Mouse (Mus musculus) right cerebral cortex, postnatal 36 days (tissue): ENCODE measurements at regions not wholly inside any gene's neighbourhood (a gene's known extent, or its start where the extent isn't known, plus 50 kb on each side); places are given as distances from the start of the nearest gene placed in this dataset.

Experiments
- DNase-seq, 2 experiments: peaks; one replicate each; pipeline ENCODE4 v3.0.0; 2022; ENCODE audit warnings: low spot score in 2 of 2, mixed read lengths in 1 of 2

DNA sequence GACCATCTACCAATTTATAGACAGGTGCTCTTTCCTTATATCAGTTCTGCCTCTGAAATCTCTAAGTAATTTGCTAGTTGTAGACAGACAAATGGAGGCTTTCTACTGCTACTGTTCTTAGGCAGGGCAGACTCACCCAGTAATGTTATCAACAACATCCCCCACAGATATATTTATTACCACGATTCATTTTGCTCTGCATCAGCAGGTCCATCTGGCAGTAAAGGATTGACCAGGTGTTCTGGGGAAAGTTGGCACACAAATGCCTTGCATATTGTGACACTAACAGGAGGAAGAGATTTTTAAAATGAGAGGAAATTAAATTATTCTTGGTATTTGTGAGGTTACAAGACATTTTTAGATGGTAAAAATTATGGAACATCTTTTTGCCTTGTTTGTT is 627.3 kb upstream of the Tmprss15 start:
- peak in 1 of 2 experiments; percentile 7 for DNase-seq

DNA sequence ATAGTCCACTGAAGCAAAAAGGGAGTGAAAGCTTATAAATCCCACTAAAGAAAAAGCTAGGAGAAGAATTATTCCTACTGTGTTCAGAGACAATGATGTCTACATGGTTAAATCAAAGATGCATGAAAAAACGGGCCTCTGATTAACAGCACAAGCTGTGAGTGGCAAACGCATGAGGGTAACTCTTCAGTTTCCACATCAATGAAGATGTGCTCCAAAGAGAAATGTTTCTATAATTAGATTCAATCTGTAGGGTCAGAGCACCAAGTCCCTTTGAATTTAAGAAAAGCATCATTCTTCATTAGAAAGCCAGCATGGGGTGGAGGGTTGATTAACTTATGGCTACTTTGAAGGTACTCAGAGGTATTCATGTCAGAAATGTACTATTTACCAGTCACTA is 601.5 kb upstream of the Tmprss15 start:
- DNase-seq: no peak

DNA sequence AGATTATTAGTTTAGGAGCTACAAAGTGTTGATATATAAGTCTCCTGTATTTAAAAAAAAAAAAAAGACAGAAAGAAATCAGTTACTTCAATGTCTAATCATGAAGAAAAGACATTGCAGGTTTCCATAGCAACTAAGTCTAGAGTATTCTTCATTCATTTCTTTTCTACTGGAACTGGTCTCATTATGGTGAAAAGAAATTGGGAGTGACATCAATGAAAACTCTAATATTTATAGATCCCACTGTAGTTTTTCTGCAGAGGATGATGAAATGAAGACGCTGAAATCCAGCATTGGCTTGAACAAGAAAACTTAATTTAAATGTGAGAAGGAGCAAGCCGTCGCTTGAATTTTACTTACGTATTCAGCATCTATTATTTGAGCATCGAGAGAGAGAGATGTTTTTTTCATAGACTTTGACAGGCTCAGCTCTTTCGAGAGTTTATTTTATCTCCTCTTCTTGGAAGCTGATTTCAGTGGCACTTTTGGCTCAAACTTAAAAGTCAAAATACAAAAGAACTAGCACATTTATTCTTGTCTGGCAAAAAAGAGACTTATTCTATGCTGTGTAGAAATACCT is 560.4 kb upstream of the Tmprss15 start:
- DNase-seq: no peak

DNA sequence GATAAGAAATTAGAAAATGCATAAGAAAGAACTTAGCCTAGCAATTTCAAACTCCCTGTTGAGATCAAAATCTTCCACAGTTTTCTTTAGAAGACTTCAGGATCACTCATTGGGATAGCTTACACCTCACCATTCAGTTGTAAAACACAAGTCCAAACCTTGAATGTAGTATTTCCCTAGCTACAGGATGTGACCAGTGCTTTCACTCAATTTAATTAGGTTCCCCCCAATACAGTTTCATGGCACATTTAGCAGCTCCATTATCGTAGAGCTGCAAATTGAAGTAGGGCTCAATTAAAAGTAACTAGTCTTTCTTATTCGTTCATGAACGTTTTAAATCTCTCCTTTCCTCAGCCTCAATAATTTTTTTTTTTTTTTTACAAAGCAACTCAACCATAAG is 550.0 kb upstream of the Tmprss15 start:
- no peak for DNase-seq

GRCm38 (mm10) chr16:79627139-79627538 is 536.2 kb upstream of the Tmprss15 start:
- DNase-seq: no peak

- DNase-seq: no peak
Measured at GRCm38 (mm10) chr16:79611002-79611401, 520.1 kb upstream of the Tmprss15 start.

GRCm38 (mm10) chr16:79590891-79591290 is 500.0 kb upstream of the Tmprss15 start:
- no peak for DNase-seq

- no peak for DNase-seq
Measured at GRCm38 (mm10) chr16:79585745-79586144, 494.8 kb upstream of the Tmprss15 start.

DNA sequence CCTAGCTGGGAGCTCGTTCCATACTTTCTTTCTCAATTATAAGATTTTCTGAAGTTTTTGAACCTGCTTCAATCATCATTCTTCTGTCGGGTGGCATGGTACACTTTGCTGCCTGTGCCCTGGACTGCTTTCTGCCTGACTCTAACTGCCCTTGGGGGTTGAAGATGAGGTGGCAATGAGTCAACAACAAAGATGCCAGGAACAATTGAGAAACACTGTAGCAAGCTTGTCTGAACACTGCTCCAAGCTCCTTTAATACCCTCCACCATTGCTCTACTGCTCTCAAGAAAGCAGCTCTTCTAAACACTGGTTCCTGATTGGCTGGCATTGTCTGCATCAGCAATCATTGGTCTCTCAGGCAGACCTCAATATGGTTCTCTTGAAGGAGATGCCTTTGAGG is 480.0 kb upstream of the Tmprss15 start:
- no peak for DNase-seq

DNA sequence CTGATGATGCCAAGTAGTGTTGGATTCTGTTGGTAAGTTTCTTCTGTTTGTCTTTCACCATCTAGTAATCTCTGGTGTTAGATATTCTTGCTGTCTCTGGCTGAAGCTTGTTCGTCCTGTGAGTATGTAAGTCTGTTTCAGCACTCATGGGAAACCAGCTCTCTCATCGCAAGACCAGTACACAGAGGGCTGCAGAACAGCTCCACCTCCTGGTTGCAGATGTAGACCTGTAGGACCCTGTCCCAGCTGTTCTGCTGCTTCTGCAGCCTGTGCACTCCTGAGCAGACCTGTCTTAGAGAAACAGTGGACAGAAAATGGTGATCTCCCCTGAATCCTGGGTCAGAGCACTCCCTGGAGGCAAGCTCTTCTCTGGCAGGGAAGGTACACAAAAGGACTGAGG is 443.5 kb upstream of the Tmprss15 start:
- DNase-seq: no peak

DNA sequence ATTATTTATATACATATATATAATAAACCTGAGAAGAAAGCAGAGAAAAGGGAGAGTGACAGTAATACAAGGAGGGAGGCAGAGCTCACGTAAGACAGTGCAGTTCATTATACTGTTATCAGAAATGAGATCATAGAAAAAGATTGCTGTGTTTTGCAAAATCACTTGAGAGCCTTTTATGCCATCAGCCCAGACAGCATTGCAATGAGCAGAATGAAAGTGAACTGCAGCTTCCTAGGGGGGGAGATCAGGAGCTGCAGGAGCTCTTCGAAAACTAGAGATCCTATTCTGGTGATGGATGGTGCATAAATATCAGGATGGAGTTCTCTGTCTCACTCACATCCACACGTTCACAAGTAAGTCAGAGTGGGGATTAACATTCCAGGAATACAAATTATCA is 401.6 kb upstream of the Tmprss15 start:
- DNase-seq: no peak

GRCm38 (mm10) chr16:79450871-79451270 is 360.0 kb upstream of the Tmprss15 start:
- DNase-seq: no peak

GRCm38 (mm10) chr16:79449732-79450131 is 358.8 kb upstream of the Tmprss15 start:
- no peak for DNase-seq

DNA sequence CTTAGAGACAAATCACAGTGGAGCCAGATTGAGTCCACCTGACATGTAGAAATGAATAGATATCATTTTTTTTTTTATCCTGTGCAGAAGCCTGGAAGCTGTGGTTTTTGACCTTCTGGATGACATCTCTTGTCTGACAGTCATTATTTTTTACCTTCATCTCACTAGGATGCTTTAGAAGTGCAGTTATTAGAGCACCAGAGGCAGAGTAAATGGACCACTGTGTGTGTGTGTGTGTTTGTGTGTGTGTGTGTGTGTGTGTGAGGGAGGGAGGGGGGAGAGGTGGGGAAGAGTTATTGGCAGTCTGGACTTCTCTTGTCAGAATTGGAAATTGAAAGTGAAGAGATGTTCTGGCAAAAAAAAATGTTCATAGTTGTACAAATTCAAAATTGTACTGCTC is 316.5 kb upstream of the Tmprss15 start:
- no peak for DNase-seq

DNA sequence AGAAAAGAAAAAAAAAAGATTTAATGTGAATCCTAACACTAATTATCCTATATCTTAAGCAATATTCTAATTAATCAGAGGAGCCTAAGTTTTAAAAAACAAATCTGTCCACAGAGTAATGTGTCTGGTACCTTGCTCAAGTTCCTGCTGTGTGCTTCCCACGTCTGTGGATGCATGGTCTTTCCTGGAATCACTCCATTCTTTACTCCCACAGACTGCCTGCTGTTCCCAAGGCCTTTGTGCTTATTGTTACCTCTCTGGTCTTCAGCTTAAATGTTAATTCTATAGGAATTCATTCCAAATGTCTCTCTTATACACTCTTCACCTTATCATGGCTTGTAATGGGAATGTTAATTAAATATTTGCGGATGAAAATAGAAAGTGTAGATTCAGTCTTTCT is 315.3 kb upstream of the Tmprss15 start:
- DNase-seq: peak in 1 of 2 experiments; percentile 18

DNA sequence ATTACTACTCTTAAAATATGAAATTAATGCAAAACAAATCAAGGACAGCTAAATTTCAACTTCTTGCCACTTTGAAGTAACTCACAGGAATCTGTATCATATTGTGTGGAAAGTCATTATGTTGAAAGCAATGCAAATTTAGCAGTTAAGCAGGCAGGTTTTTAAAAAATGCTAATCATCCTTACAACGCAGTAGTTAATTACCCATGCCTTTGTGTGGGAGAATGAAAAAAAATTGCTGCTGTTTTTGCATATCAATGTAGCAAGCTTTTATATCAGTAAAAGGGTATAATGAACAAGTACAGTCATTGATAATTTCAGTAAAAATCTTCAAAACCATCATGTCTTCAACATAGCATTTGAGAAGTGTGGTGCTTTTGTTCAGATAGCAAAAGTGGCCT is 313.2 kb upstream of the Tmprss15 start:
- DNase-seq: no peak

DNA sequence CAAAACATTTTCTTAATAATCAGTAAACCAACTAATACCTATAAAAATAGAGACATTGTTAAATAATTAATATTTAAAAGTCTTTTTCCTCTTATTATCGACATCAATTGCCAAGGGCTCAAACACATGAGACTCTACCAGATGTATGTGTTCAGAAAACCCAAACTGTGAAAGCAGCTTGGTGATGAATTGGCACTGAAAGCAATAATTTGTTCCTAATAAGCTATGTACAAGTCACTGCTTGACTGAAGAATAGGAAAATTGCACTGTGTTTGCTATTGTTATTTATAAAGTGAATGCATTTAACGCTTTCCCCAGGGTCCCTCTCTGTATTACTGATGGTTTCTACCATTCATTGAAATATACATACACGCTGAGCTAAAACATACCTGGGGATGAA is 309.2 kb upstream of the Tmprss15 start:
- no peak for DNase-seq

- DNase-seq: no peak
Measured at GRCm38 (mm10) chr16:79398476-79398875, 307.6 kb upstream of the Tmprss15 start.

- DNase-seq: no peak
Measured at GRCm38 (mm10) chr16:79394425-79394824, 303.5 kb upstream of the Tmprss15 start.

- no peak for DNase-seq
Measured at GRCm38 (mm10) chr16:79386421-79386820, 295.5 kb upstream of the Tmprss15 start.

DNA sequence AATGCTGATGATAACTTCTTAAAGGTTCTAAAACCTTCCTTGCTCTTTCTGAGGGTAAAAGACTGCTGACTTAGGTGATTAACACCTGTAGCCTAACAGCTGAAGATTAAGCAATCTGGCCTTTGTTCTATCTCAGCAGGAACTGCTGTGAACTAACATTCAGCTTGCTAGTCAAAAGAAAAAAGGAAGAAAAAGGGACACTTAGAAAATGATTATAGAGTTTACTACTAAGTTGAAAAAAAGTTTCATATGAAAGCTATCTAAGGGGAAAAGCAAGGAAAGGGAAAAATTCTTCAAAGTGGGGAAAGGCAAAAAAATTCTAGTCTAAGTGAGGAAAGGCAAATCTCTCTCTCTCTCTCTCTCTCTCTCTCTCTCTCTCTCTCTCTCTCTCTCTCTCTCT is 259.2 kb upstream of the Tmprss15 start:
- no peak for DNase-seq

DNA sequence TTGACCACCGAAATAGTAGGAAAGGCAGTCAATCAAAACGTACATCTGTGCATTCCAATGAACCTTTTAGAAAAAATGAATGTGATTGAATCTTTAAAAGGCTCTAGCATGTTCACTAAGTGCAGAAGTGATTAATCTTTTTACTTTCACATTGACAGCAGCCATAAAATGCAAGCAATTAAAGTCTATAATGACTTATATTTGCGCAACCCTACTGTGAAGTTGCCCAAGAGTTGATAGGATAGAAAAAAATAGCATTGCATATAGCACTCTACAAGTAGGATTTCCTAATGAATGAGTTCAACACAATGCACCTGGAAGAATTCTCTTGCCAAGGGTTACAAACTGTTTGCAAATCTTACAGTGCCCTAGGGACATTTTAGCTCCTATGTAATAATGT is 251.6 kb upstream of the Tmprss15 start:
- DNase-seq: no peak

DNA sequence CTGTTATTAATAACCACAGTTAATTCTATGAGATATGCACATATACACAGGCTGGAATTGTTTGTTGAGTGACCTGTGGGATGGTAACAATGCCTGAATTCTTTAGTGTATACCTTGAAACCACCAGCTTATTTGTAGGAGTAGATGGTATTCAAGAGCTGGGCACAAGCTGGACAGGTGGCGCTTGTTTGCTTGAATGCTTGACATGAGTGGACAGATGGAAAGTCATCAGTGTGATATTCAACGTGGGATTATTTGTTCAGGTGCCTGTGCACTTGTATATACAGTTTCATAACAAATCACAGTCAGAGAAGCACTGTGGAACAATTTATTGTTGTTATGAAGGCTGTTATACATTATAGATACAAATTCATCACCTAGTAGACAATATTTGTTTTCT is 245.5 kb upstream of the Tmprss15 start:
- DNase-seq: no peak

DNA sequence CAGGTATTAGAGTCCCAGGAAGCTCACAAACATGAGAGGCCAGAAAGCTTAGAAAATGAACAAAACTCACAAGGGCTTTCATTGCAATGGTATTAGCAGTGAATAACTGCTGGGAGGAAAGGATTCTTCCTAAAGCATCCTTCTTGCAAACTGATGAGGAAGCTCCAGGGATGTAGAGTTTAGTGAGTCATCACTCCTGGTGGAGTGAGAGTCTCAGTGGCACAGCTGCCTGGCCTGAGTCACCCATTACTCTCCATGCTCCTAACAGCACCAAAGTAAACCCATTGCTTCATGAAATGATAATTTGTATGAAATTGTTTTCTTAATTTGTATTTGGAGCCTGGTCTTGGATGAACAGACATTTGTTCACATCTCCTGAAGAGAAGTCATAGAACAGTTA is 245.1 kb upstream of the Tmprss15 start:
- DNase-seq: no peak

- DNase-seq: no peak
Measured at GRCm38 (mm10) chr16:79313301-79313700, 222.4 kb upstream of the Tmprss15 start.
